Mouse (Mus musculus): ENCODE measurements around the gene N4bp1. TPM values are rescaled to one million over a fixed set of nuclear protein-coding genes. Genes with fewer than 3 reads are reported as not detected.

Gene N4bp1
- total and polyA plus RNA-seq, 3 experiments: 12.2 to 15.6 (median 12.8) TPM

- Histone ChIP-seq H3K79me2 (replicated peaks; ENCODE audit: control insufficient read depth, extremely low read depth, insufficient read depth, poor library complexity, severe bottlenecking) (no peaks in the 10 kb centered on the region), H3K36me3 (replicated peaks in 1 of 2; ENCODE audit: control insufficient read depth in 1 of 2, insufficient read depth in 1 of 2, low read length in 1 of 2) (peaks cover 44 to 68% of the 10 kb centered on the region in 2 experiments), H3K4me1 (ENCODE audit: control insufficient read depth in 1 of 2, insufficient read depth in 2 of 2) (peaks cover 15 to 22% of the 10 kb centered on the region in 2 experiments), H3K27me3 (replicated peaks) (no peaks in the 10 kb centered on the region), H3K9ac (ENCODE audit: insufficient read depth, low read depth) (no peak overlapping the region), H3K9me3 (replicated peaks; ENCODE audit: low read length) (no peaks in the 10 kb centered on the region), H3K27ac (ENCODE audit: insufficient read depth, low read depth) (no peak overlapping the region), H3K4me2 (ENCODE audit: insufficient read depth, low read depth, poor library complexity, severe bottlenecking) (no peak overlapping the region), H3K4me3 (replicated peaks in 1 of 3; ENCODE audit: low read depth in 2 of 3, low read length in 2 of 3, poor library complexity in 1 of 3) (no peak overlapping the region)
- dilution Hi-C loops (cut with MboI; ENCODE audit: extremely low pct_ligation_motif_present, extremely low pct_unique_long_range_greater_than_20kb, low sequenced_read_pairs) (no loop called here), in situ Hi-C loops (cut with MboI; ENCODE audit: low pct_ligation_motif_present, low pct_unique_long_range_greater_than_20kb, low sequenced_read_pairs) (no loop called here)
- no peak for TF ChIP-seq TBP (conservative IDR thresholded peaks at IDR 0.05; ENCODE audit: low read depth, low read length)
- TF ChIP-seq IRF4 (IDR thresholded peaks at IDR 0.05; ENCODE audit: low read depth, low read length): no peak
- no peak for TF ChIP-seq ELF1 (IDR thresholded peaks at IDR 0.05; ENCODE audit: low read depth, low read length)
- TF ChIP-seq CHD2 (IDR thresholded peaks at IDR 0.05; ENCODE audit: low read length): no peak
- TF ChIP-seq MEF2A (IDR thresholded peaks at IDR 0.05; ENCODE audit: borderline replicate concordance, low read depth, low read length): no peak
- TF ChIP-seq SMC3 (IDR thresholded peaks at IDR 0.05; ENCODE audit: low read depth, low read length): no peak
- no peak for TF ChIP-seq ZNF384 (IDR thresholded peaks at IDR 0.05; ENCODE audit: low read depth, low read length)
- no peak for TF ChIP-seq ETS1 (conservative IDR thresholded peaks at IDR 0.05; ENCODE audit: low read depth, low read length)
- TF ChIP-seq MAFK (IDR thresholded peaks at IDR 0.05; ENCODE audit: insufficient replicate concordance, low read length): no peak
- TF ChIP-seq PAX5 (IDR thresholded peaks at IDR 0.05; ENCODE audit: low read length): no peak
- no peak for DNase-seq (ENCODE audit: extremely low read depth)
These were observed 44.9 kb downstream of the N4bp1 start for GRCm38 (mm10) chr8:86840120-86840693.

GRCm38 (mm10) chr8:86838707-86839438, 46.2 kb downstream of the N4bp1 start:
- Histone ChIP-seq H3K36me3 (replicated peaks in 1 of 2; ENCODE audit: control insufficient read depth in 1 of 2, insufficient read depth in 1 of 2, low read length in 1 of 2) (peaks cover 34 to 57% of the 10 kb centered on the region in 2 experiments), H3K27ac (ENCODE audit: insufficient read depth, low read depth) (no peak overlapping the region), H3K27me3 (replicated peaks) (no peaks in the 10 kb centered on the region), H3K9me3 (replicated peaks; ENCODE audit: low read length) (peaks cover 3% of the 10 kb centered on the region), H3K4me2 (ENCODE audit: insufficient read depth, low read depth, poor library complexity, severe bottlenecking) (no peak overlapping the region), H3K4me1 (ENCODE audit: control insufficient read depth in 1 of 2, insufficient read depth in 2 of 2) (peaks cover 23 to 36% of the 10 kb centered on the region in 2 experiments), H3K9ac (ENCODE audit: insufficient read depth, low read depth) (no peak overlapping the region), H3K4me3 (replicated peaks in 1 of 3; ENCODE audit: low read depth in 2 of 3, low read length in 2 of 3, poor library complexity in 1 of 3) (no peak overlapping the region), H3K79me2 (replicated peaks; ENCODE audit: control insufficient read depth, extremely low read depth, insufficient read depth, poor library complexity, severe bottlenecking) (no peaks in the 10 kb centered on the region)
- in situ Hi-C loops (cut with MboI; ENCODE audit: low pct_ligation_motif_present, low pct_unique_long_range_greater_than_20kb, low sequenced_read_pairs): no loop called here
- peak; percentile 45 for DNase-seq (ENCODE audit: extremely low read depth)
- dilution Hi-C loops (cut with MboI; ENCODE audit: extremely low pct_ligation_motif_present, extremely low pct_unique_long_range_greater_than_20kb, low sequenced_read_pairs): no loop called here
- TF ChIP-seq IRF4 (IDR thresholded peaks at IDR 0.05; ENCODE audit: low read depth, low read length) (peak; percentile 61; the same call in 1 of the 2 replicates), JUN (IDR thresholded peaks at IDR 0.05; ENCODE audit: insufficient read depth, low read depth, low read length) (peak; percentile 65; the same call in 1 of the 2 replicates), NELFE (IDR thresholded peaks at IDR 0.05; ENCODE audit: low read depth, low read length) (no peak), RCOR1 (conservative IDR thresholded peaks at IDR 0.05; ENCODE audit: low read depth, low read length) (0 out of 2 replicates have a peak, but pooled peaks have one; percentile 61), MAFK (IDR thresholded peaks at IDR 0.05; ENCODE audit: insufficient replicate concordance, low read length) (peak; percentile 45; the same call in 1 of the 2 replicates), EP300 (IDR thresholded peaks at IDR 0.05; ENCODE audit: low read length) (peak; percentile 82), BHLHE40 (IDR thresholded peaks at IDR 0.05; ENCODE audit: low read depth, low read length) (peak; percentile 67), ZC3H11A (IDR thresholded peaks at IDR 0.05; ENCODE audit: low read depth, low read length) (no peak), USF2 (conservative IDR thresholded peaks at IDR 0.05; ENCODE audit: low read depth, low read length) (no peak), MYC (IDR thresholded peaks at IDR 0.05; ENCODE audit: low read depth, low read length) (no peak), MEF2A (IDR thresholded peaks at IDR 0.05; ENCODE audit: borderline replicate concordance, low read depth, low read length) (no peak), ETS1 (conservative IDR thresholded peaks at IDR 0.05; ENCODE audit: low read depth, low read length) (0 out of 2 replicates have a peak, but pooled peaks have one; percentile 38), MAZ (IDR thresholded peaks at IDR 0.05; ENCODE audit: low read depth, low read length) (no peak), RAD21 (IDR thresholded peaks at IDR 0.05; ENCODE audit: low read depth, low read length) (no peak), SIN3A (IDR thresholded peaks at IDR 0.05; ENCODE audit: low read length) (no peak), TCF12 (IDR thresholded peaks at IDR 0.05; ENCODE audit: low read depth, low read length) (peak; percentile 59), GABPA (IDR thresholded peaks at IDR 0.05; ENCODE audit: insufficient replicate concordance, low read depth, low read length) (no peak), HCFC1 (IDR thresholded peaks at IDR 0.05; ENCODE audit: low read depth, low read length) (no peak), ZMIZ1 (IDR thresholded peaks at IDR 0.05; ENCODE audit: low read depth, low read length) (no peak)

All from CH12.LX (cell line).